Mouse (Mus musculus) heart, adult 9 months (tissue): ENCODE results near the gene Fam13c.

Source experiments
- DNase-seq, 2 experiments: peaks; one replicate each; pipeline ENCODE4 v3.0.0; 2022; ENCODE audit warnings: low spot score in 2 of 2

Gene Fam13c

GRCm38 (mm10) chr10:70599126-70599924, 159.0 kb downstream of the Fam13c start:
- DNase-seq, result no peak

GRCm38 (mm10) chr10:70599925-70600305, 159.6 kb downstream of the Fam13c start:
- no peak for DNase-seq
